Mouse (Mus musculus): ENCODE measurements around the gene Plcl1.

Gene Plcl1

DNA sequence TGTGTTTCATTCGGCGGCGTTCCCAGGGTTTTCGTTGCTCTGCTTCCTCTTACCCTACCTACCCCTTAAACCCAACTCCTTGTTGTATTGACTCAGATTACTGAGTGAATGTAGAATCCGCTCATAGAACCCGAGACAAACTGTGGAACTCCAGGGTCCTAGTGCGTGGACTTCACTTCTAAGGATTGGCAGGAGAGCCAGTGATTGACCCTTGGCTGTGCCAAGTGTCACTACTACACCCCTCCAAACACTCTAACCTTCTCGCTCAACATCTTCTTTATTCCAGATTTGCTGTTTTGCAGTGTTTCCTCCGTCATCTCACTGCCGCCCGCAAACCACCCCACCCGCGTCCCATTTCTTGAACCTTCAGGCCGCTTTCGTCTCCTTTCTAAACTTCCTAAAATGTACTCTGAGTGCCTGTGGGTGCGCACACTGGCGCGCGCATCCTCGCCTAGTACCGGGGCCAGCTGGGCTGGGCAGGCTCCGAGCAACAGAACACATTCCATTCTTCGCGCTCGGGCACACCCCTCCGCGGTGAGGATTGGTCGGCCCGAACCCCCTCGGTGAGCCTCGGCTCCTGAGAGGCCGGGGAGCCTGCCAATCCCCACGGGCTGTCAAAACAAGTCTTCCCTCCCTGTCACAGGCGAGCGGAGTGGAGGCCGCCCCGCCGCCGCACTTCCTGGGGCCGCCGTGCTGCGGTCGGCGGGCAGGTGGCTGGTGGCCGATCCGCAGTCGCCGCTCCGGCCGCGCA is at the start of gene Plcl1:
Gene Plcl1 (plus strand): TSS at position 650 of the 751 bp plus-strand sequence.
- peak; percentile 97 for DNase-seq

DNA sequence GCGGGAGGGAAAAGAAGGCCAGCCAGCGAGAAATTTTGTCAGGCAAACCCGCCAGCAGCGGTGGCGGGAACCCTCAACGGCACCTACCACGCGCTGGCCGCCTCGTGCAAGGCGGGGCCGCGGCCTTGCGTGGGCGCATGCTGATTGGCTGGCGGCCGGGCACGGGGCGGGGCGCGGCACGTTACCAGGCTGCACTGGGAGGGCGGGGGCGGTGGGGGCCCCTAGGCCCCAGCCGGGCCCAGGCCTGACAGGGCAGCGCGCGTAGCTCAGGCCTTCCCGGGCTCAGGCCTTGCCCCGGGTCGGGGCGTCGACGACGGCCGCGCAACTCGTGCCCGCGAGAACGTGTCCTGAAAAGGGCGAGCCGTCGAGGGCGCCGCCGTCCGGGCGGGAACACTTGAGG is 43.1 kb upstream of the Plcl1 start:
- no peak for DNase-seq

DNA sequence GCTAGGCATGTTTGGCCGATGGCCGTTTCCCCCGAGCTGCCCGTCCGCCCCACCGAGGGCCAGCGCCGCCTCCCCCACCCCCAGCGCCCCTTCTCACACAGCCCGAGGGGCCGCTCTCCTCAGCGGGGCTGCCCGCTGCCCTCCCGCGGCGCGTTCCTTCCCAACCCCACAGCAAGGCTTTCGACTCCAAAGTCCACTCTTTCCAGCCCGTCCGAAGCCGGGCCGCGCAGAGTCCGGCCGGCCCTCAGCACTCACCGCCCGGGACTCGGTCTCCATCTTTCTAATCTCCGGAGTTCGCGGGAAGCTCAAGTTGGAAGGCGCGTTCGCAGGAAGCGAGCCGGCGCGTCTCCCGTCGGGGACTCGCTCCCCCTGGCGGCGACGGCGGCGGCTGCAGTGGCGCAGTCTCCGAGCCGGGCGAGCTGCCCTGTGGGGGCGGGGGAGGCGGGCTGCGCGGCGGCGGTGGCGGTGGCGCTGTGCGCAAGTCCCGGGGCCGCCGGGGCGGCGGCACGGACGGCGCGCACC is 42.6 kb upstream of the Plcl1 start, which contains the start of gene Boll:
Gene Boll (minus strand): TSS at position 426 of the 522 bp plus-strand sequence.
- peak; percentile 43 for DNase-seq

DNA sequence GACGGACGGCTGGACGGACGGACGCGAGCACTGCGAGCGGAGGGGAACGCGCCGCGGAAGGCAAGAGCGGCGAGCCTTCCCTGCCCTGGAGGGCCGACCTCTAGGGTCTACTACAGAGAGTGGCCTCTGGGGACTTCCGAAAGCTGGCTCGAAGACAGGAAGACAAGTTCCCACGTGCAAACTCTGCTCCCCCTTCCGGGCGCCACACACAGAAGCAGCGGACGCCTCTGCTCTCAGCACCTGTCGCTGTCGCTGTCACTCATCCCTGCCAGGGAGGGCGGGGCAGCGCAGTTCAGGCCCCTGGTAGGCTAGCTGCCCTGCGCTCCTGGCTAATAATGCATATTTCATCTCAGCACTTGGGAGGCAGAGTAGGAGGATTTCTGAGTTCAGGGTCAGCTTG is 42.1 kb upstream of the Plcl1 start:
- DNase-seq: peak; percentile 53

DNA sequence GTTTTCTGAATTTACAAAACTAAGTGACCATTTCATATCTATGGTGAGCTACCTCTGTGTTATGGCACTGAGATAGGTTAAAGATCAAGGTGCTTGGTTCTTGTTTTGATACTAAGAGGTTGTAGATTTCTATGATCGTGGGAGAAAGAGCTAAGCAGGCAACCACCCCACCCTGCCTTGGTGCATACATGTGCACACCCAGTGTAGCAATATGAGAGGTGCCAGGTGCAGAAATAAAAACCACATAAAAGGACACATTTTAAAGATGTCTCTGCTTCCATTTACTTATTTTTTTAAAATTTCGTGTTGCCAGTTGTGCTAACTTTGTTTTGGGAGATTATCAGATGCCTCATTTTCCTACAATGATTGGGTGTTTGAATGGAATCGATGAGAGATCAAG is 33.1 kb upstream of the Plcl1 start:
- no peak for DNase-seq

DNA sequence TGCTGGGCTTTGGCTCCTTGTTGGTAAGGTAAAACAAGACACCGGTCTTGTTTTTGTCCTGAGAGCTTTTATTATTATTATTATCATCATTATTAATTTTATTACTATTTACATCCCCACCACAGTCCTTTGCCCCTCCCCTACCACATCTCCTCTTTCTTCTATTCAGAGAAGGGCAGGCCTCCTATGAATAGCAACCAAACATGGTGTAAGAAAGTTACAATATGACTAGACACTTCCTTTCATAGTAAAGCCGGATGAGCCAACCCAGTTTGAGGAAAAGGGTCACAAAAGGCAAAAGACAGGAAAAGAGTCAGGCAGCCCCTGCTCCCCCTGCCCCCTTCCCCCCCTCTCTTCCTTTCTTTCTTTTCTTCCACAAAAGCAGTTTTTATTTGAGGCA is 25.2 kb upstream of the Plcl1 start:
- DNase-seq: no peak

DNA sequence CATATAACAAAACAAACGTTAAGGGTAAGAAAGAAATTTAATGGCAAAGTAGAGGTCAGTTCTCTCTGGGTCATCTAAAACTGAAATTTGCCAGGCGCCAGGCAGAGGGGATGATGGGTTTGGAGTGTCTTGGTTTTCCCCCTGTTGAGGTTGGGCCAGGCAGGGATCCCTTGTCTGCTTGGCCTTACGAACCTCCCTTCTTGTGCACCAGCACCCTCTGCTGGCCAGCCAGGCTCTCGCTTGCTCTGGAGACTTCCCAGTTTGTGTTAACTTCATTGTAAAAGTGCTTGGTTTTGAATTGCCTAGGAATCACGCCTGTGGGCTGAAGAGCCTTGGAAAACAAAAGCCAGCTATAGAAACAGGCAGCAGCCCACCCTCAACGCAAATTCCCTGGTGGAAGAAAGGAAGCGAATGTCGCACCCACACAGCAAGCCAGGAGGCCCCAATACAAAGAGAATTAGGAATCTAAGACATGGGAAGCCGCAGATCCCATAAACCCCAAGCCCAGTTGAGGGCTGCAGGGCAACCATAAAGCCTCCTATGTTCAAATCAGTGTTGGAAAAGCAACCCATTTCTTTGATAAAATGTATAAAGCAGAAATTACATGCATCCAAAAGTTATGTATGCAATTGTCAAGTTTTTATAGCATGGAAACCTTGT is 22.5 kb upstream of the Plcl1 start:
- peak; percentile 66 for DNase-seq

DNA sequence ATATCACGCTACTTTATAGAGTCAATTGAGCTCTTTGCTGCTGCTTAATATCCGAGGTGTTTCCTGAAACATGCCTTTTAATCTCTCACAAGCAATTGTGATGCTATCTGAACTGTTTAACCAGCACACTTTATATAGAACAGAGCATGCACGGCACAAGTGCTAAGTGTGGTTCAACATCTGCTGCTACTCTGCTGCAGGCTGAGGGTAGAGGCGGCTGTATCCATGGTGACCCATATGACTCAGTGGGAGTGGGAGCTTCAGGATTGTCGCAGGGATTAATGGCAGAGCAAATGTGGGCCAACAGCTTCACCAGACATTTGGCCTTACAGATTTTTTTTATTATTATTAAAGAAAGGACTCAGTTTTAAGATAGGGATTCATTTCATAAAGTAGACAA is 5.8 kb upstream of the Plcl1 start:
- DNase-seq: no peak

DNA sequence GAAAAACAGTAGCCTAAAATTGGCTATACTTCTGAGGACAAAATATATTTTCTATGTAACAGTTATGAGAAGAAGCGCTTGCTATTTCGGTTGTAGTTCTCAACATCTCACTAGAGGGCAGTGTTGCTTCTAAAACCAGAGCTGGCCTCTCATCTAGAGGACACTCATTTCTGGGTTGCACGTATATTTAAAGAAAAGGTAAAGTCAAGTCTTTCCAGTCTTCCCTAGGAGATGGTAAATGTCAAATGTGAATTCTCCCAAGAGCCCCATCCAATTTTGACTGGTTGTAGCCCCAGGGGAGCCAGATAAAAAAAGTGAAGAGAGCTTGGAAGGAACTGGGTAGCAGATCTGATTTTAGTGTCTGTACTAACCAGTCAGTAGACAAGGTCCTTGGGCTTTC is 1.3 kb upstream of the Plcl1 start:
- DNase-seq: peak; percentile 57

DNA sequence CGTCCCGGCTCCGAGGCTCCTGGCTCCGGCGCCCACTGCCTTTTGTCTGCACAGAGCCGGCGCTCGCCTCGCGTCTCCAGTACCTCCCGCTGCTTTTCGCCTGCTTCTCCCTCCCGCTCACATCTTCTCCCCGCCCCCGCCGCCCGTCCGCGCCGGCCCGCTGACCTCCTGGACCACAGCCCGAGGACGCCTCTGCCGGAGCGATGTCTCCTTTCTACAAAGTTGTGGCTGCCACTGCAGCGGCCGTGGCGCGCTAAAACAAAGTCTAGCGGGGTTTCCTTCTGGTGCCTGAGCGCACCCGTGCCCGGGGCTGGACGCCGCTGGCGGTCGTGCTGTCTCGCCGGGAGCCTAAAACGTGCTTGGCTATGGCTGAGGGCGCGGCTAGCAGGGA is 297 bp downstream of the Plcl1 start:
- peak; percentile 78 for DNase-seq

DNA sequence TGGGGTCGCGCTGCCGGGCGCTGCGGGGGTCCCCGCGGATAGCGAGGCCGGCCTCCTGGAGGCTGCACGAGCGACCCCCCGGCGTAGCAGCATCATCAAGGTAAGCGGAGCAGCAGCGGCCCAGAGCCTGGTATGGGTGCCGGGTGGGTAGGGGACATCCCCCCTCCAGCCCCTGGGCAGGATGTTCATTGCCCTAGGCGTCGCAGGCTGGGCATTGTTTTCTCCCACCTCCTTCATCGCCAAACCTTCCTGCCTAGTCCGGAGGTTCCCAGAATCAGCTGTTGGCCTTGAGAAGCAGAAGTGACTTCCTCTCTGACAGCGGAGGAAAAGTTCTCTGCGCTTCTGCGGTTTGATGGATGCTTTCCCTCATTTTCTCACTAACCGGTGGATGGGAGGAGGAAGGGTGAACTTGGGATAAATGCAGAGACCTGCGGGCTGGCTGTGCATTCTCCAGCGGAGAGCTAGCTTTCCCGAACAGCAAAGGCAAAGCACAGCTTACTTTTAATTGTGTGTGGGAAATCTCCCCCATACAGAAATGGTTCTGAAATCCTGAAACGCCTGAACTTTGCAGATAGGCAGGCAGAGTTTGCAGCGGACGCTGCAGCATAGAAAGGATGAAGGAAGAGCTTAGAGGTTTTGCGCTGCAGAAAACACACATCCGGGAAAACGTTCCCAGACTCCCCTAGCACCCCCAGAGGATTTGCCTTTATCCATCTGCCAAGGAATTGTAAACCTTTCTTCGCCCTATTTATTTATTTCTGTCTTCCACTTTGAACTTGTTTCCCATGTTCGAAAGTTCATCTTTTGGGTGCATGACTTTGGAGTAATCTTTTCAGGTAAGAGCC is 1.0 kb downstream of the Plcl1 start:
- peak; percentile 12 for DNase-seq

DNA sequence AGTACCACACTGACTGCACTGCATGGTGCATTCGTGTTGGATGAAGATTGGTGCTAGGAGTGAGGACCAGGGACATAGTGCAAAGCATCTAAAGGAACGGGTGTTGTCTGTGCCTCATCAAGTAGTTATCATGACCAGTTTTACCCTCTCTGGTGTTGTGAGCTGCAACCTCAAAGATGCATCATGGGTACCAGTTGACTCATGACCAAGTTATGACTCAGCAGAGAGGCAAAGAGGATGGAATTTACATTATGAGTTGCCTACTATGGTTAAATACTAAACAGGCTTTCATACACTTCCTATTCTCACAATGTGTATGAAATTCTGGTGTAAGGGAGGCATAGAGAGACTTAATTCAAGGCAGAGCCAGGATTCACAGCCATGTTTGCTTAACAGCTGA is 4.9 kb downstream of the Plcl1 start:
- no peak for DNase-seq

DNA sequence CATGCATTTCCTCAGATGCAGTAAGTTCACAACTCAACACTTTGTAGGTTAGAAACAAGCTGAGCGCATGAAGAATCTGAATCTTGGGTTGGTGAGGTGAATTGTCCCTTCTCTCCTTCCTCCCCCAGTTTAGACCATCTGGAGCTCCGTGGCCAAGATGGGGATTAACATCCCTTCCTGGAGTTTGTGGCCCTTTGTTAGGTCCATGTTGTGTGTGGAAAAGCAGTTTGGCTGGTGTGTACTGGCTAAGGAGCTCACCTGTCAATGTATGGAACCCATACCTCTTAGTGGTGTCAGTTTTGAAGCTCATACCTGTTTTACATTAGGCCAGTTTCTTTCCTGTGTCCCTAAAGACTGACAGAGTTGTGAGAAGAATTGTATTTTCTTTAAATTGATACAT is 5.4 kb downstream of the Plcl1 start:
- DNase-seq: no peak

DNA sequence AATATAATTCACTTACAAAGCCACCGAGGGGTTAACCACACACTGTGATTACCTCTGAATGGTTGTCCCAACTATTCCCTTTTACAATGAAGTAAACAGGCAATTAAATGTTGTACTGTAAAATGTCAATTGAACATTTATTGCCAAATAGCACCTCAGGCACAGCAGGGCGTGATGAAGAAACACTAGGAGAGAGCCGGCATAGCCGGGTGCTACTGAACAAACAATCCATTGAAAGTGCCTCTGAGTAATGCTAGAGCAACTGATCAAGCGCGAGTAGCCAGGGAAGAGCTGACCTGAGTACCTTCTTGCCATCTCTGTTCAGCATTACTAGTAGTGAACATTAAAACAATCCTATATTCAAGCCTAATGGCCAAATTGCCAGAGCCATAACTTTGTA is 6.8 kb downstream of the Plcl1 start:
- DNase-seq: no peak

DNA sequence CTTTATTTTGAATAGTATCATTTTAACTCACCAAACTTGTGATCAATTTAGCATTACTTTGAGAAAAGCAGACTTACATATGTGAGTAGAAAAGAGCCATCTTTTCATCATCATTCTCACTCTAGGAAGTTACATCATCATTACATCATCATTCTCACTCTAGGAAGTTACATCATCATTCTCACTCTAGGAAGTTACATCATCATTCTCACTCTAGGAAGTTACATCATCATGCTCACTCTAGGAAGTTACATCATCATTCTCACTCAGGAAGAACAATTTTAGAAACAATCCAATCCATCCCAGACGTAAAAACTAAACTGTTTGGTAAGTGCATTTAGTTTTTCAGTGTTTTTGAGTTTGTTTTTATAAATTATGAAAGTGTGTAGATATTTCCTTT is 7.8 kb downstream of the Plcl1 start:
- no peak for DNase-seq

DNA sequence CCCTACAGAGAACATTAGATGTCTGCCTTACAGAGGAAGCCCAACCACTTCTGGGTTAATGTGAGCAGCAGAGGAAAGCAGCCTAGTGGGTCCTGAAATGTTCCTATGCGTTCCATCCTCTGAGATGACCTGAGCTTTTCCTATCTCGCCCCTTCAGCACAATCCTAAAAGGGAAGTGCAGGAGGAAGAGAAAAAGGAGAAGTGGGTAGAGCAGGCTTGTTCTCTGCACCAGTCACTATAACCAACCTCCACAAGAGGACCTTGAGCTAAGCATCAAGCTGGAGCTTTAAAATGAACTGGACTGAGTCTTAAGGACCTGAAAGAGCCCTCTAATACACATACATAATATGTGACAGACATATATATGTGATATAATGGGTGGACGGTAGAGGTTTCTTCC is 13.2 kb downstream of the Plcl1 start:
- DNase-seq: no peak

DNA sequence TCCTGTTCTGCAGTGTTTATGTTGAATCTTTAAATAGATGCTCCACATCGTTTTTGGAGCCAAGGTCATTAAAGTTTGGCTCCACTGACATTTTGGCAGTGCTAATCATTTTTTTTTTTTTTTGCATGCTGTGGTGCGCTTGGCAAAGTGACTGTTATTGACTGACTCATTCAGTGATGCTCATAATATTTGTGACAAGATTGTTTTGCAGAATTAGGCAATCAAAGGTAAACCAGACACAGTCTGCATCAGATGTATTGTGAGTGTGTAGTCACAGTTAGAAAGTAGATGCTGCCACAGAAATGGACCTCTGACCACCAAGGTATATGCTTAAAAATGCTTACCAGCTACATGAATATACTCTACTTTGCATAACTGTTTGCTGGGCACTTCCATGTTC is 21.9 kb downstream of the Plcl1 start:
- DNase-seq: no peak

DNA sequence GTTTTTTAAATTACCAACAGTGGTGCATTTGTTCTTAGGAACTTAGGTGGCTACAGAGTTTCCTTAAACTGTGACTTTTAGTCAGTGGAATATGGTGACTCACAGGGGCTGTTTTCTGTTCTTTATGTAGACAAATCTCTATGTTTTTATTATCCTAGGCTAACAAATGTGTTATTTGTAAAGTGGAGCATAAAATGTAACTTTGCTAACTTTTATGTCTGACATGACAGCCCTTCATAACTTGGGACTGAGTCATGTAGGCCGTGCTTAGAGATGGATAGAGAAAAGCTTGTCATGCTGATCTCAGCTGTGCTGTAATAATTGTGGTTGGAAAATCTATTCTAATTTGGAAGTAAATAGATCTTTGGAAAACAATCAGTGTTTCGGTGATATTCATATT is 23.3 kb downstream of the Plcl1 start:
- DNase-seq: no peak

DNA sequence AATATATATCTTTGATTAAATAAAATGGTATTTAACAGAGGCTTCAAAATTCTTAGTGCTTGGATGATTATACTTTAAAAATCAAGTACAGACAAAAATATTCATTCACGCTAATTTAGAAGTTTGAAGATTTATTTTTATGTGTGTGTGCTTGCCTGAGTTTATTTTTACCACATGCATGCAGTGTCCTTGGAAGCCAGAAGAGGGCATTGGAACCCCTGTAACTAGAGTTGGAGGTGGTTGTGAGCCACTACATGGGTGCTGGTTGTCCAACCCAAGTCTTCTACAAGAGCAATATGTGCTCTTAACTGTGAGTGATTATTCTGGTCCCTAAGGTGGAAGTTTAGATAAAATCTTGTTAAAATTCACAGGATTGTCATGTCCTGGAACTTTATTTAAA is 24.0 kb downstream of the Plcl1 start:
- no peak for DNase-seq

DNA sequence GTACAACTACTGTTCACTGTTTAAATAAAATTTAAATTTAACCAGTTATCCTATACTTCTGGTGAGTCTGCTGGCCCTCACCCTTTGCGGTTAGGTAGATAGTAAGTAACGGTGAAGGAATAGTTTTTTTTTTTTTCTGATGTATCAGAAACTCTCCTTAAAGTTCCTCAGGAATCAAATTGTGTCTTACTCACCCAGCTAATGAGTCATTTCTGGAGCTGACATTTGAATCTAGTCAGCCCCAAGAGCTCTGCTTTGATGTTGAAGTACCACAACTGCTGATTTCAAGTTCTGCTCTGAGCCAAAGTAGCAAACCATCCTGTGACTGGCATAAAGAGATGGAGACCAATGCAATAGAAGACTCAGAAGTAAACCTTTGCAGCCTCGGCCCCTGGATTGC is 24.9 kb downstream of the Plcl1 start:
- no peak for DNase-seq

DNA sequence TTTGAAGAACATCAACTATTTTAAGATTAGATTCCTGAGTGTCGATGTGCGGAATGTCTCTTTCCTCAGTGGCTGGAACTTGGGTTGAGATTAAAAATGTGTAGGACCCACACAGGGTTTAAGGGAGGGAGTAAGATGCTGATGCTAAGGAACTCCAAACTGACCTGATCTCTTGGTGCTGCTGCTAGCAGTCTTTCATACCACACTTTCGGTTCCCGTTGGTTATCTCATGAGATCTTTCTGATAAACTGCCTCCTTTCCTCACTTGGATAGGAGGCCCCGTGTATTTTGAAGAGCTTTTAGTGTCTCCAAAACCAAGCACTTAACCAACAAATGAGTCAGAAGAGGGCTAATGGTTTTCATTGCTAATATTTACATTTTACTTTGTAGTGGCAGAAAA is 30.9 kb downstream of the Plcl1 start:
- DNase-seq: no peak

DNA sequence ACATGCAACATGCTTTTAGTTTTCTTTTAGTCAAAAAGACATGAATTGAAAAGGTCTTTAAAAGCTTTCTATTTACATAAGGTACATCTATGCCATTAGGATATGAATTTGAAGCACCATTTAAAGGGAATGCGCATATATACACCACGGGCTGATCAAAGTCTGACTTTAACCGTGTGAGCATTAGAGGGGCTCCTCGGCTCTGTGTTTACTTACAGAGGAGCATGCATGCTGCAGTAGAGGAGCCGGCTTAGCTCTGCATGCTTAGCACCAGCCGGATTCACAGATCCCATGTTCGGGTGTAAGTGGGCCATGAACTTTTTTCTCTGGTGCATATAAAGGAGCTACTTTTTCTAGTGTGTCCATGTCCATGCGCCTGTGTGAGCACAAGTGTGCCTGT is 31.4 kb downstream of the Plcl1 start:
- no peak for DNase-seq

DNA sequence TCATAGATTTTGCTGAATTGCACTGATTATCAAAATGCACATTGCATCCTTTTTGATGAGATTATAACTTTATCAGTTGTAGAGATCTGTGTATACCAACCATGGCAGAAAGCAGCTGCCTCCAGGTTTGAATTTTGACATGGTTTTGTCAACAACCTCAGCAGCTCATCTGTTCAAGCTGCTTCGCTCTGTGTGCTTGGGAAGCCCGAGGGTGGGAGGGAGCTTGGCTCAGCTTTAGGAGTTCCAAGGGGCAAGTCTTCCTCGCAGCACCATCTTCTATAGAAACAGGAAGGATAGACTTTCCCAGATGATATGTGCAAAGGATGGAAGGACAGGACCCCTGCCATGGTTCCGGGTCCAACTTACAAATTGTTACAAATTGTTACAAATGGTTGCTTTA is 32.9 kb downstream of the Plcl1 start:
- no peak for DNase-seq
